Mouse (Mus musculus) left cerebral cortex, postnatal 25 days (tissue): ENCODE measurements around the gene Wnt10b. TPM values are rescaled to one million over a fixed set of nuclear protein-coding genes. Genes with fewer than 3 reads are reported as not detected.
"Not testable (repeated sequence)": the region's sequence is repeated elsewhere in the genome, so short reads cannot be mapped to it uniquely, and the experiment has no call there.

Source experiments
- DNase-seq, 2 experiments: peaks; one replicate each; pipeline ENCODE4 v3.0.0; 2022; ENCODE audit warnings: low spot score in 2 of 2, mixed read lengths in 1 of 2
- intact Hi-C: fragments of 180-260 bp; cut with DNase I; formaldehyde crosslinking; loops from one replicate; pipeline ENCODE4 v1.15.1; 2025
- total RNA-seq, 2 experiments: library from RNA; stranded (reverse); gene quantifications; 2 replicates each; pipeline ENCODE4 v1.2.3; 2021

Gene Wnt10b
- total RNA-seq, 2 experiments from 2014 or later, result 0.37 to 0.62 TPM

DNA sequence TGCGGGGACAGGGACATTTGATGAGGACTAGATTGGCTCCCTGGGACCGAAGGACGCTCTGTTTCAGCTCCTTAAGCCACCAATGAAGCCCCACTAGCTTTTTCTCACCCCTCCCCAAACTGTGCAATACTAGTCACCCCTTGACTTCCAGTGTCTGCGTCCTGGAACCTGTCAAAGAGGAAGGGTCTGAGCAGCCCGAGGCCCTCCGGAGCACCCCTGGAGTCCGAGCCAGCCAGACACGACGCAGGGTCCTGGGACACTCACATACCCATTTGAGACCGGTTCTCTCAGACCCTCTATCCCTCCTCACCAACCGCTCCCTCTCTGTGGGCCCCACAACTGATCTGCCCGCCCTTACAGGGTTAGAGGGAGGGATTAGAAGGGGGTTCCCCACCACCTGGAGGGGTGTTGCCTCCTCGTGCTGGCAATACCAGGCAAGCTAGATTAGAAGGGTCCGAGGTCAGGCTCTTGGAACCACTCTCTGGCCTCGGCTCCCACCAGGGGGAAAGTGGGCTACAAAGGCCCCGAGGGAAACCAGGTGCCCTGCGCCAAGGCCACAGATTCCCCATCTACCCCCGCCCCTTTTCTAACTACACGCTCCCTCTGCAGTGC lies 839 bp downstream of the Wnt10b start:
- DNase-seq, result no peak
- intact Hi-C loops, result no loop called here

DNA sequence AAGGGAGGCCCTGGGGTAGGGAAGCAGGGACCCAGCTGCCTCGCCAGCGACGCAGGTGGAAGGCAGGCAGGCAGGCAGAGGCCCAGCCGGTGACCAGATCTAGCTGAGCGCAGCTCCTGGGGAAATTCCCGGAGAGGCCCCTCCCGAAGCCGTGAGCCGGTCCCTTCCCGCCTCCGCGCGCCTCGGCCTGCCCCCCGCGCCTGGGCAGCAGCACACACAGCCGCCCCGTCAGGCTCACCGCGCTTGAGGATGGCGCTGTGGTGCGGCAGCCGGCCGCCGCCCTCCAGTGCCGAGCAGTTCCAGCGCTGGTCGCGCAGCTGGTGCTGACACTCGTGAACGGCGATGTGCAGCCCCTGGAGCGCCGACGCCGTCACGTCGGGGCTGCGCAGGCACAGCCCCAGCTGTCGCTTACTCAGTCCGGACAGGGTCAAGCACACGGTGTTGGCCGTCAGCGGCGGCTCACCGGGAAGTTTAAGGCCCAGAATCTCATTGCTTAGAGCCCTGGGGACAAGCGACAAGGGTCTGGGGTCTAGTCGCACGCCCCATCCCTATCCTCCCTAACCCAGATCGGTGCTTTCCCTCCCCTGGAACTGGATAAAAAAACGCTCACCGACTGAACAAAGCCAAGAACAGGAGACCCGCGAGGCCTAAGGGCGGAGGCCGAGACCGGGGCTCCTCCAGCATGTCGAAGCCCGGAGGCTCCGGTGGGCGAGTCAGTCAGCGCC lies 1.5 kb downstream of the Wnt10b start:
- no peak for DNase-seq
- intact Hi-C loops, result no loop called here

- intact Hi-C loops, result no loop called here
These were observed 2.4 kb downstream of the Wnt10b start for GRCm38 (mm10) chr15:98775533-98775932.

DNA sequence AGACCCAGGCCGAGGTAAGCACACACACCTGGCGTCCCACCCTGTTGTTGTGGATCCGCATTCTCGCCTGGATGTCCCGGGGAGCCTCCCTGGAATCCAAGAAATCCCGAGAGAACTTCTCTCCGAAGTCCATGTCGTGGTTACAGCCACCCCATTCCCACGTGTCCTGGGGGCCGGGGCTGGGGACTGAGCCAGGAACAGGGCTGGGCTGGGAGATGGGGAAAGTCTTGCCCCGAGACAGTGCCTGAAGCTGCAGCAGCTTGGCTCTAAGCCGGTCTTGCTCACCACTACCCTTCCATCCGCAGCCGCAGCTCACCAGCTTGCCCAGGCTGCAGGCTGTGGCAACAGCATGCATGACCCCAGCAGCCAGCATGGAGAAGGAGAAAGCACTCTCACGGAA lies 3.9 kb downstream of the Wnt10b start:
- intact Hi-C loops, result no loop called here

More at GRCm38 (mm10) chr15:98775533-98775932, 2.4 kb downstream of the Wnt10b start:
- DNase-seq, result no peak

DNA sequence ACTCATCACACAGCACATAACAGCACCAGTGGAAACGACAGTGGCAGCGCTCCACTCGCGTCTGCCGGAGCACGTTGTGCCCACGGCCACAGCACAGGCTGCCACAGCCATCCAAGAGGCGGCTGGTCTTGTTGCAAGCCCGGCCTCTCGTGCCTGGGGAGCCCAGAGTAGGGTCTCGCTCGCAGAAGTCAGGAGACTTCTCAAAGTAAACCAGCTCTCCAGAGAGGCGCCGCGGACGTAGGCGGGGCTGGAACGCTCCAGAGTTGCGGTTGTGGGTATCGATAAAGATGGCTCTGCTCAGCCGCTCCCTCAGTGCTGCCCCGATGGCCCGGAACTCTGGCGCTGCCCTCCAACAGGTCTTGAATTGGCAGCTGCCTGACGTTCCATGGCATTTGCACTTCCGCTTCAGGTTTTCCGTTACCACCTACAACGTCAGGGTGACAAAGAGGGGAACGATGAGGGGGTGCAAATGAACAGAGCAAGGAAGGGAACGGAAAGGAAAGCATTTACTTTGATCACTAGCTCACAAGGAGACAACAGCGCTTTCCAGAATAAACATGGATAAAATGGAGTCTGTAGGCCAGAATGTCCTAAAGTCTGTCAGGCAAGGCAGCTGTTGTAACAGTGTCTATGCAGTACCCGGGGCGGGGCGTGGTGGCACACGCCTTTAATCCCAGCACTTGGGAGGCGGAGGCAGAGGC lies 5.3 kb downstream of the Wnt10b start:
- intact Hi-C loops, result no loop called here
- DNase-seq, result no peak

More for the DNA sequence above, 3.9 kb downstream of the Wnt10b start:
- DNase-seq, result no peak

- intact Hi-C loops, result no loop called here
- DNase-seq, result no peak
These were observed 6.0 kb downstream of the Wnt10b start for GRCm38 (mm10) chr15:98771813-98772425.

- no peak for DNase-seq
- intact Hi-C loops, result no loop called here
These were observed 9.7 kb downstream of the Wnt10b start for GRCm38 (mm10) chr15:98768259-98768658.

- DNase-seq, result no peak
- intact Hi-C loops, result no loop called here
These were observed 12.0 kb downstream of the Wnt10b start for GRCm38 (mm10) chr15:98765929-98766328.

- intact Hi-C loops, result loop anchor here (2.0 kb wide), 1 partner anchor 26 kb away; the partner anchor contains the start of gene Wnt1
- peak; percentile 98 for DNase-seq
These were observed 15.1 kb downstream of the Wnt10b start, which contains the start of gene Arf3 for GRCm38 (mm10) chr15:98762670-98763529. TSS of gene Arf3 (minus strand) at chr15:98763214.

GRCm38 (mm10) chr15:98762201-98762621 lies 15.7 kb downstream of the Wnt10b start:
- DNase-seq, result peak; percentile 75 to 84

GRCm38 (mm10) chr15:98754125-98754524 lies 23.8 kb downstream of the Wnt10b start:
- DNase-seq, result no peak
- intact Hi-C loops, result no loop called here

More at GRCm38 (mm10) chr15:98762201-98762621, 15.7 kb downstream of the Wnt10b start:
- intact Hi-C loops, result loop anchor here (2.0 kb wide), 1 partner anchor 27 kb away; the partner anchor contains the start of gene Wnt1

DNA sequence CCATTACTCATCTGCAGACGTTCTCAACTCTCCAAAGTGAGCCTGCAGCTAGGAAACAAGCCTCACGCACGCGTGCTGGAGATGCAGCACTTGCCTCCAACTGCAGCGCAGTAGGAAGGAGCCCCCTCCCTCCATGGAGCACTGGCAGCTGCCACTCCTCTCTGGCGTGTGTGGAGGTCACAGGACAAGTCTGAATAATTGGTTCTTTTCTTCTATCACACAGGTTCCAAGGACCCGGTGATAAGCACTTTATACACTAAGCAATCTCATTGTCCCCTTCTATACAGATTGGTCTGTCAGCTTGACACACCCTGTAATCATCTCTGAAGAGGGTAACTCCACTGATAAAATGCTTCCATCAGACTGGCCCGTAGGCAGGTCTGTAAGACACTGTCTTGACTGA lies 24.9 kb downstream of the Wnt10b start:
- DNase-seq, result peak in 1 of 2 experiments; percentile 57
- intact Hi-C loops, result no loop called here

- no peak for DNase-seq
These were observed 28.9 kb downstream of the Wnt10b start for GRCm38 (mm10) chr15:98749093-98749492.

DNA sequence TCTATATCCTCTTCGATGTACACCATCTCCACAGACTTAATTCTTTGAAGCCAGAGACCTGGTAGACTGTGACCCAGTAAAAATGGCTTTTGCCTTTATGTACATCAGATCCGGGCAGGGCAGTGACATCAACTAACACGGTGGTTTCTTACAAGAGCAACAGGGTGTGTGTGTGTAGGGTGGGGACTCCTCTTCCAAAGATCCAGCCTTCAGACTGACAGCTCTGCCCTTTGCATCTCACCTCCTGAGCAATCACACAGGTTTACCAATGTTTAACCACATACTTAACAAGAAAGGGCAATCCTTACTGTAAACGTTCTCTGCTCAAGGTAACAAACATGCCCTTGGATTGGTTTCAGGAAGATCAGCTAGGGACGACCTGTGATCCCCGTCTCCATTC lies 30.7 kb downstream of the Wnt10b start:
- intact Hi-C loops, result no loop called here
- DNase-seq, result no peak

More at GRCm38 (mm10) chr15:98749093-98749492, 28.9 kb downstream of the Wnt10b start:
- intact Hi-C loops, result no loop called here

DNA sequence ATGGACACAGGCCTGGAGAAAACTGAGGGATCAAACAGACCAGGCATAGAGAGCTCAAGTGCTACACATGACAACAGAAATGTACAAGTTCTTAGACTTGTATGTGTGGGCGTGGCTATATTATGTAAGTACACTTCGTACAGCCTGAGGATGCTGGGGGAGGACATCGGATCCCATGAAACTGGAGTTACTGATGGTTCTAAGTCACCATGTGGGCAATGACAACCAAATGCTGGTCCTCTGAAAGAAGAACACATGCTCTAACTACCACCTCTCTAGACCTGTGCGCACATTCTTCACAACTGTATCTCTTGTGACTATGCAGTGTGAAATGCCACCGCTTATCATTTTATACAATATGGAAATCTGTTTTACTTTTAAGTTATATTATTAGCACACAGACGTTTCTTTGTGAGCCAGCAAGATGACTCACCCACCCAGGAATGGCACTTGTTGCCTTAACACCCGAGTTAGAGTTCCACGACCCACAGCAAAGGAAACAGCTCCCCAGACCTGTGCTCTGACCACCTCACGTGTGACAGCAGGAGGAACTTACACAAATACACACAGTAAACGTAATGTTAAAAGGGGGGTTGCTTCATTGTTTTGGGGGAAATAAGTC lies 31.5 kb downstream of the Wnt10b start:
- peak in 1 of 2 experiments; percentile 79 for DNase-seq
- intact Hi-C loops, result no loop called here

GRCm38 (mm10) chr15:98743863-98744262 lies 34.1 kb downstream of the Wnt10b start:
- intact Hi-C loops, DNase-seq: not testable (repeated sequence)

DNA sequence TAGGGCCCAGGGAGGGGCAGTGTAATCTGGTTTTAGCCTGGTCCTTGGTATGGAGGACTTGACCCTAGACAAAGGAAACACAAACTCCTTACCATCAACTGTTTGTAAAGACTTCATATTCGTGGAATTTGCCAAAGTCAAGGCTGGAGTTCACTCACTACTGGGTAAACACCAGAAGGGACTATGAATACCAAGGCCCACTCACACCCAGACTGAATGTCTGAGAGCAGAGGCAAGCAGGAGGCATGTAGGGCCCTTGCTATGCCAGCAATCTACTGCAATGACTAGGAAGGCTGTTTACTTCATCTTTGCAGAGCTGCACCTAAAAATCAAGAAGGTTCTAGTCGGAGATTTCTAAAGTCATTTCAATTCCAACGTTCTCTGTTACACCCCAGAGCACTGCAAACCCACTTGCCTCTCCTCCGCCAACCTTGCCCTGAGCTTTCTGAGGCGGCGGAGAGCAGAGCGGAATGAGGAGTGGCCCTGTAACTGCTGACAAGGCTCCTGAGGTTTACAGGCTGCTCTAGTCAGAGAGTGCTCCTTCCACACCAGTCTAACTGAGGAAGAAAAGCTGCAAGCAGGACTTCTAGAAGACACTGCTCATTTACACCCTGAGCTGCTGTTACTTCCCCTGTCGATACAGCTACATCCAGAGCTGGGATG lies 35.1 kb downstream of the Wnt10b start:
- DNase-seq, result no peak
- intact Hi-C loops, result no loop called here

DNA sequence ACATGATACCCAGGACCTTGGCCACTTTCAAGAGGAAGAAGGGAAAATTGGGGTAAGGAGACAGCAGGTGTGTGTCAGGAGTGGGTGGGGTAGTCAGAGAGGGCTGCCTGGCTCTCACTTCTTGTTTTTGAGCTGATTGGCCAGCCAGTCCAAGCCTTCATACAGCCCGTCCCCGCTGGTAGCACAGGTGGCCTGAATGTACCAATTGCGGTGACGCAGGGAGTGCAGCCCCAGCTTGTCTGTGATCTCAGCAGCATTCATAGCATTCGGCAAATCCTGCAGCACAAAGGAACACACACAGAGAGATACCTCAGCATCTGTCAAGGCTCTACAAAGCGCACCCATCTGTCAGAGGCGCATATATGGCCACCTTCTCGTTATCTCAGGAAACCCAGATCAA lies 37.7 kb downstream of the Wnt10b start:
- no peak for DNase-seq
- intact Hi-C loops, result no loop called here
